Mouse (Mus musculus) lung, adult 2 months (tissue): ENCODE results near the gene Ccdc177.

Experiments used
- CTCF ChIP-seq: fragments of 200-500 bp; IDR thresholded peaks from 2 replicates; pipeline ENCODE4 v1.5.1; 2011; ENCODE audit warnings: mild to moderate bottlenecking, low read length, control low read depth; ENCODE audit not compliant: insufficient read depth
- POLR2A ChIP-seq: fragments of 200-500 bp; IDR thresholded peaks from 2 replicates; pipeline ENCODE4 v1.6.1; 2011; ENCODE audit warnings: low read depth, mild to moderate bottlenecking, control low read depth, low read length, borderline replicate concordance; ENCODE audit errors: extremely low read depth

- TF ChIP-seq CTCF, result no peak
- TF ChIP-seq POLR2A, result no peak
Observed at GRCm38 (mm10) chr12:80719141-80719540, 41.3 kb downstream of the Ccdc177 start.
